Mouse (Mus musculus): Measurements from ENCODE around the gene Wnt3.

Gene Wnt3

DNA sequence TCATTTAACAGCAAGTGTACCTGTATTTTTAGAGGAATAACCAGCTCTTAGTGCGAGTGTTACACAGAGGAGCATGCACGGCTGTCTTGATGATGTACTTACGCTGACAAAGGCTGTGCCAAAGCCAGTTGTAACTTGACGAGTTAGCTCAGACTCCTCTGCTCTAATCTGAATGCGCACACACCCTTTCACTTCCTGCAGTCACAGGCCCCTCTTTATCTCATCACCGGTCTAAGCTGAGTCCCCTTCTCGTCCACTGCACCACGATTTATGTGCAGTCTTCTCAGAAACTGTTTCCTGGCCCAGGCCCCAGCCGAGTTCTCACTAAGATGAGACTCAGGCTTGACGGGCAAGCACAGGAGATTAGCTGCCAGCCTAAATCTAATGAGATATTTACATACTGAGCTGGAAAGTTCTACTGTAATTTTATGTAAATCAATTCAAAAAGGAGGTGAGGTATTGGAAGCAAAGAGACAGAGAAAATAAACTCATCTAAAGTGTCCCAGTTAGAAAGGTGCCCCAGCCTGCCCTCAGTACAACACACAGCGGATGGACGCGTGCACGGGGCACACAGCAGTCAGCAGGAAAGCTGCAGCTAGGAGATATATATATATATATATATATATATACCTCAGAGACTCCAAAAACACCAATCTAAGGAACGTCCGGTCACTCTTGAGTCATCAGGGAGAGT, 78.8 kb downstream of the Wnt3 start:
- DNase-seq = no peak

GRCm38 (mm10) chr11:103853284-103853920, 79.5 kb downstream of the Wnt3 start:
- DNase-seq = no peak

- no peak for DNase-seq
Observed at GRCm38 (mm10) chr11:103854294-103854693, 80.3 kb downstream of the Wnt3 start.

DNA sequence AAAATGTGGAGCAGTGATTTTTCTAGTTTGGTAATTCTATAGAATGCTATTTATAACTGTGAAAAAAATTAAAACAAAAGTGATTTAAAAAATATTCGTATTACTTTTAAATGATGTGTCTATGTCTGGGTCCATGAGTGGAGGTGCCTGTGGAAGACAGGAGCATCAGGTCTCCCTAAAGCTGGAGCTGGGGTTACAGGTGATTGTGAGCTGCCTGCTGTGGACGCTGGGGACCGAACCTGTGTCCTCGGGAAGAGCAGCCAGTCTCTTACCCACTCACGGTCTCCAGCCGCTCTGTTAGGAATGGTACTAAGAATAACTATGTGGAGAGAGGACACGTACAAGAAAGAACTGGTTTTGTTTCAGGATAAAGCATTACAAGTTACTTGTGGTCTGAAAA, 82.7 kb downstream of the Wnt3 start:
- no peak for DNase-seq

DNA sequence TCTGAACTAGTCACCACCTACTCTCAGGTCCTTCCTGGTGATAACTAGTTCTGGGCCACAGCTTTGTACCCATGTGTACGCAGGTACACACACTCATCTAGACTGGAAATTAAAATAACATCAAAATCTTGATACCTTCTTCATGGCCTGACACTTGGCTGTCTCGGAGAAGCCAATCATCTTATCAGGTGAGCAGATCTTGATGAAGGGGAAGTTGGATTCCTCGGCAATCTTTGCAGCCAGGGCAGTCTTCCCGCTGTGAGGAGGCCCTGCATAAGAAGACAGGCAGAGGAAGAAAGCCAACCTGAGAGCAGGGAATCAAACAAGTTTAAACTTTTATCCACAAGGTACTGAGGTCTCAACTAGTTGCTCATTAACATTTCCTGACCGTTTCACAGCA, 84.8 kb downstream of the Wnt3 start:
- DNase-seq = no peak

GRCm38 (mm10) chr11:103859933-103860610, 86.1 kb downstream of the Wnt3 start:
- DNase-seq = no peak

DNA sequence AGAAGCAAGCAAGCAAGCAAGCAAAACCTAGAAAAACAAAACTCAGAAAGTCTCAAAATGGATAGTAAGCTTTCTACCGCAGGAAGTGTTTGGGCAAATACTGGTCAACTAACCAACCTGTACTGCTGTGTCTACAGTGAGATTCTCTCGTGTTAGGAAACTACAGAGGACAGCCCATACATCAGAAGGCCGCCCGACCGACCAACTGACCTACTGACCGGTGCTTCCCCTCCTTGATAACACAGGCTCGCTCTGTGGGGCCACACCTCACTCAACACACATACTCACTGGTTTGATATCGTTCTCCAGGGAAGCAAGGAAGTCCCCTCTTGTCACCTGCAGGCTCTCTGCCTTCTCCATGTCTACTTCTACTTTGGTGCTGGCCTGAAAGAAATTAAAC, 89.0 kb downstream of the Wnt3 start:
- no peak for DNase-seq

GRCm38 (mm10) chr11:103864486-103864885, 90.5 kb downstream of the Wnt3 start:
- no peak for DNase-seq

DNA sequence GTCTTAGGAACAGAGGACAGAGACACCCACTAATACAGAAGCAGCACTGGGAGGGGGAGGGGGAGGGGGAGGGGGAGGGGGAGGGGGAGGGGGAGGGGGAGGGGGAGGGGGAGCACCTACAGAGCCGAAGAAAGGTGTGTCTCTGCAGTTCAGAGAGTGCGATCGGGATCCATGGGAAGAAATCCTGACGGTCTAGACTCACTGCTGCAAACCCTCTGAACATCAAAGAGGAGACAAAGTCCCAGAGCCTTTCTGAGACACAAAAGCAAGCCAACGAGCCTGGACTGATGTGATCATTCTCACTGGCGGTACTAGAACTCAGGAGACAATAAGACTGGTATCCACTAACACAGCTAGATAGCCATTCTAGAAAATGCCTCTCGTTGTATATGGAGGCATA, 91.4 kb downstream of the Wnt3 start:
- no peak for DNase-seq

Data from cerebellum, adult 8-10 months (tissue).